Mouse (Mus musculus): ENCODE data around the gene Cdc42se1.

- TF ChIP-seq POLR2A (IDR thresholded peaks at IDR 0.05; ENCODE audit: borderline replicate concordance, low read depth, low read length) (no peak), CTCF (IDR thresholded peaks at IDR 0.05; ENCODE audit: low read depth, low read length) (no peak)
Measured at GRCm38 (mm10) chr3:95232771-95233170, 4.2 kb downstream of the Cdc42se1 start.

Data from bone marrow macrophage, adult 2 months (primary cell).